Mouse (Mus musculus) C2C12 (cell line): ENCODE measurements around the gene Akap14. TPM values are rescaled to one million over a fixed set of nuclear protein-coding genes. Genes with fewer than 3 reads are reported as not detected.
A peak's percentile ranks its signal among the peaks of the same experiment; 100 is the strongest.
"Not testable (repeated sequence)": the region's sequence is repeated elsewhere in the genome, so short reads cannot be mapped to it uniquely, and the experiment has no call there.

Source experiments
- H3K27me3 ChIP-seq: one replicate; pipeline ENCODE4 v1.6.1; 2011; ENCODE audit not compliant: control insufficient read depth, insufficient read depth, insufficient read length
- H3K36me3 ChIP-seq: one replicate; pipeline ENCODE4 v1.6.1; 2011; ENCODE audit not compliant: control insufficient read depth, insufficient read depth
- H3K4me3 ChIP-seq: one replicate; pipeline ENCODE4 v1.5.1; 2011; ENCODE audit warnings: mild to moderate bottlenecking, control low read depth; ENCODE audit not compliant: poor library complexity, insufficient read depth, severe bottlenecking
- H3K79me2 ChIP-seq: one replicate; pipeline ENCODE4 v1.6.1; 2011; ENCODE audit not compliant: control insufficient read depth, insufficient read depth
- H3K79me3 ChIP-seq: one replicate; pipeline ENCODE4 v1.6.1; 2011; ENCODE audit warnings: low read depth, control low read depth
- H3ac ChIP-seq: one replicate; pipeline ENCODE3; 2011; ENCODE audit warnings: low read depth; ENCODE audit not compliant: control insufficient read depth, insufficient read length
- CEBPB ChIP-seq: IDR thresholded peaks from one replicate; pipeline ENCODE4 v1.6.1; 2011; ENCODE audit warnings: low read depth, mild to moderate bottlenecking, control low read depth, moderate library complexity
- CTCF ChIP-seq: IDR thresholded peaks from one replicate; pipeline ENCODE4 v1.5.1; 2011; ENCODE audit not compliant: control insufficient read depth, insufficient read depth, insufficient read length
- FOSL1 ChIP-seq: IDR thresholded peaks from one replicate; pipeline ENCODE4 v1.8.0; 2011; ENCODE audit warnings: mild to moderate bottlenecking, low read length; ENCODE audit not compliant: poor library complexity, insufficient read depth, severe bottlenecking
- MAX ChIP-seq: IDR thresholded peaks from one replicate; pipeline ENCODE4 v1.6.1; 2011; ENCODE audit warnings: mild to moderate bottlenecking, control low read depth
- MYOD1 ChIP-seq: IDR thresholded peaks from one replicate; pipeline ENCODE4 v1.6.1; 2011; ENCODE audit warnings: low read depth; ENCODE audit not compliant: control insufficient read depth, insufficient read length
- MYOG ChIP-seq: IDR thresholded peaks from one replicate; pipeline ENCODE4 v1.6.1; 2011; ENCODE audit not compliant: control insufficient read depth, insufficient read length; ENCODE audit errors: extremely low read depth
- USF1 ChIP-seq: IDR thresholded peaks from one replicate; pipeline ENCODE4 v1.6.1; 2011; ENCODE audit warnings: low read depth, mild to moderate bottlenecking, control low read depth, moderate library complexity
- long read RNA-seq, 2 experiments: library from polyadenylated mRNA; unstranded; transcript quantifications; one replicate each; pipeline ENCODE4 v2.0.0; 2019 to 2020
- polyA plus RNA-seq: library from polyadenylated mRNA; unstranded; fragments of >200 nt; fragmentation: generic; extraction: Trizol; gene quantifications from one replicate; pipeline ENCODE4 v1.2.1, GENCODE M21; 2012; ENCODE audit warnings: missing spikeins

Akap14 gene
- polyA plus RNA-seq, result 0.04 TPM
- long read RNA-seq, experiment 1, result 0 reads
- long read RNA-seq, experiment 2, result 0 reads

GRCm38 (mm10) chrX:37168742-37169141 is at the start of gene Akap14:
Gene Akap14, minus strand, starts transcription at chrX:37168842.
- no peaks in the 10 kb centered on the region for H3K79me2 ChIP-seq
- TF ChIP-seq CTCF (no peak), MYOG (no peak), FOSL1 (no peak), CEBPB (no peak), MAX (no peak), MYOD1 (no peak), USF1 (no peak)
- no peaks in the 10 kb centered on the region for H3K27me3 ChIP-seq
- H3K4me3 ChIP-seq, result no peak within 1 kb of the TSS
- no peak within 1 kb of the TSS for H3ac ChIP-seq
- H3K79me3 ChIP-seq, result no peaks in the 10 kb centered on the region
- H3K36me3 ChIP-seq, result no peaks in the 10 kb centered on the region

GRCm38 (mm10) chrX:37210941-37211340 is 42.3 kb upstream of the Akap14 start, which contains the start of gene Gm9:
Gene Gm9, minus strand, starts transcription at chrX:37211041.
- TF ChIP-seq USF1 (no peak), MYOG (no peak), CTCF (no peak), FOSL1 (no peak), MAX (no peak), CEBPB (no peak), MYOD1 (no peak)
- peaks cover 4% of the 10 kb centered on the region for H3K27me3 ChIP-seq
- H3K79me2 ChIP-seq, result no peaks in the 10 kb centered on the region
- H3ac ChIP-seq, result no peak within 1 kb of the TSS
- no peak within 1 kb of the TSS for H3K4me3 ChIP-seq
- H3K36me3 ChIP-seq, result no peaks in the 10 kb centered on the region
- no peaks in the 10 kb centered on the region for H3K79me3 ChIP-seq

GRCm38 (mm10) chrX:37198676-37199075 is 30.0 kb upstream of the Akap14 start:
- Histone ChIP-seq H3K79me3 (no peaks in the 10 kb centered on the region), H3K27me3 (no peaks in the 10 kb centered on the region), H3K36me3 (no peaks in the 10 kb centered on the region), H3K4me3 (no peak overlapping the region), H3ac (no peak overlapping the region), H3K79me2 (no peaks in the 10 kb centered on the region)
- TF ChIP-seq FOSL1 (no peak), CEBPB (no peak), MYOD1 (no peak), MYOG (no peak), USF1 (no peak), MAX (no peak), CTCF (no peak)

- Histone ChIP-seq H3K4me3 (peak overlapping the region; percentile 37), H3ac (peak overlapping the region; percentile 60), H3K27me3 (no peaks in the 10 kb centered on the region), H3K36me3 (no peaks in the 10 kb centered on the region), H3K79me3 (no peaks in the 10 kb centered on the region), H3K79me2 (no peaks in the 10 kb centered on the region)
- TF ChIP-seq MYOG (no peak), MAX (no peak), CTCF (no peak), MYOD1 (no peak), USF1 (no peak), FOSL1 (no peak), CEBPB (no peak)
Observed at GRCm38 (mm10) chrX:37191744-37192379, 23.2 kb upstream of the Akap14 start.

GRCm38 (mm10) chrX:37191105-37191743 is 22.6 kb upstream of the Akap14 start, which contains the start of the genes Ndufa1 and Rnf113a1:
Gene Ndufa1, minus strand, starts transcription at chrX:37191163.
Gene Rnf113a1, plus strand, starts transcription at chrX:37191245.
- Histone ChIP-seq H3K36me3 (no peaks in the 10 kb centered on the region), H3K27me3 (no peaks in the 10 kb centered on the region), H3K79me2 (no peaks in the 10 kb centered on the region), H3ac (peak within 1 kb of the TSS; percentile 60), H3K4me3 (peak within 1 kb of the TSS; percentile 37), H3K79me3 (no peaks in the 10 kb centered on the region)
- TF ChIP-seq MYOG, result no peak
- peak; percentile 34 for TF ChIP-seq MAX
- no peak for TF ChIP-seq MYOD1

- no peaks in the 10 kb centered on the region for H3K27me3 ChIP-seq
- H3ac ChIP-seq, result peak overlapping the region; percentile 16
- TF ChIP-seq MYOD1, result no peak
- no peaks in the 10 kb centered on the region for H3K79me3 ChIP-seq
- H3K4me3 ChIP-seq, result peak overlapping the region; percentile 37
- H3K36me3 ChIP-seq, result no peaks in the 10 kb centered on the region
- no peaks in the 10 kb centered on the region for H3K79me2 ChIP-seq
Observed at GRCm38 (mm10) chrX:37190755-37191104, 22.1 kb upstream of the Akap14 start.

- H3K27me3 ChIP-seq, H3K79me3 ChIP-seq, H3K4me3 ChIP-seq, H3K79me2 ChIP-seq, H3K36me3 ChIP-seq, H3ac ChIP-seq: not testable (repeated sequence)
Observed at GRCm38 (mm10) chrX:37184401-37184800, 15.8 kb upstream of the Akap14 start.
